Mouse (Mus musculus): Measurements from ENCODE around the gene Entpd1.
"Not testable (repeated sequence)": the region's sequence is repeated elsewhere in the genome, so short reads cannot be mapped to it uniquely, and the experiment has no call there.

Entpd1 gene

DNA sequence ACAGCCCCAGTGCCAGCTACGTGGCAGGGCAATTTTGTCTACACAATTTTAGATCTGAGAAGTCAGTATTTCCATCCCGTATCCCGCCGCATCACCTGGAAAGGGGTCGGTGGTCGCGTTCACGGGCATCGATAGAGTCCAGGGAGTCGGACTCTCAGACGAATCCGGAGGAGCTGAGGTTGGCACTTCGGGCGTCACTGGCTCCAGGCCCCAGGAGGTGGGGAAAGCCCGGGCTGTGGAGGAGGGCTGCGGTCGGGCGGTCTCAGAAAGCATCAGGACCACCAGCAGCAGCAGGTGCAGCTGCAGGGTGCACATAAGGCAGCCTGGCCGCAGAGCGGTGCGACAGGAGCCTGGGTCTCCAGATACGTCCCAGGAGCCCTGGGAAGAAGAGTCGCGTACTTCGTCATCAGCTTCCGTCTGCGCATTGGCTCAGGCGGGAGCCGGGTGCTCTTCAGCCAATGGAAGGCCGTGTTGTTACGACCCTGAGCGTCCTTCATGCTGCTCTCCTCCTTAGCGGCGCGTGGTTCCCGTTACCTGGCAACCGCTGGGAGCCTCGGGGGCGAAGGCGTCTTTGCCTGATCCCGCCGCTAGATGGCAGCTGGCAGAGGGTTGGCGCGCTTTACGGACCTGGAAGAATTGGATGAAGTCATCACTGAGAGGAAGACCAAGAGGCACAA lies at the start of gene Entpd1, which contains the start of gene Tctn3:
Entpd1 (plus strand) TSS at position 537 of the 677 bp plus-strand sequence.
Tctn3 (minus strand) TSS at position 404 of the 677 bp plus-strand sequence.
- ATAC-seq (ENCODE audit: low TSS enrichment) = peak; percentile 100

GRCm38 (mm10) chr19:40563880-40564645 lies 48.1 kb upstream of the Entpd1 start:
- no peak for ATAC-seq (ENCODE audit: low TSS enrichment)

- ATAC-seq (ENCODE audit: low TSS enrichment) = no peak; the same call in 1 of the 2 replicates
Measured at GRCm38 (mm10) chr19:40567616-40568015, 44.5 kb upstream of the Entpd1 start.

GRCm38 (mm10) chr19:40570726-40571125 lies 41.4 kb upstream of the Entpd1 start:
- ATAC-seq (ENCODE audit: low TSS enrichment) = no peak

- ATAC-seq (ENCODE audit: low TSS enrichment) = no peak
Measured at GRCm38 (mm10) chr19:40575438-40575837, 36.7 kb upstream of the Entpd1 start.

- ATAC-seq (ENCODE audit: low TSS enrichment) = no peak
Measured at GRCm38 (mm10) chr19:40580902-40581301, 31.3 kb upstream of the Entpd1 start.

DNA sequence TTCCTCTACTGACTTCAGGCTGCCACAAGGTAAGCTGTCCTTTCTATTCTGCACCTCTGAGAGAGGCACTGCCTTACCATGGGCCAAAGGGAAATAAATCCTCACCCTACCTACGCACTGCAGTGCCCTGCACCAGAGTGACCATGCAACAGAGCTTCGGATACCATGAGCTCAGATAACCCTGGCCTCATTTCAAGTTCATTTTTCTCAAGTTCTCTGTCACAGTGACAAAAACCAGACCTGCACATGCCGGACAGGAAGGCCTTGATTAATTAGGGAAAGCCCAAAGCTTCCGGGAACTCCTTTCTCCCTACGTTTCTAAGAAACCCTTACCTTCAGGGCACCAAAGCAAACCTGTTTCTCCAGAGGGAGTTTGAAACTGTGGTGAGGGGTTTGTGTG lies 30.5 kb upstream of the Entpd1 start:
- no peak for ATAC-seq (ENCODE audit: low TSS enrichment)

DNA sequence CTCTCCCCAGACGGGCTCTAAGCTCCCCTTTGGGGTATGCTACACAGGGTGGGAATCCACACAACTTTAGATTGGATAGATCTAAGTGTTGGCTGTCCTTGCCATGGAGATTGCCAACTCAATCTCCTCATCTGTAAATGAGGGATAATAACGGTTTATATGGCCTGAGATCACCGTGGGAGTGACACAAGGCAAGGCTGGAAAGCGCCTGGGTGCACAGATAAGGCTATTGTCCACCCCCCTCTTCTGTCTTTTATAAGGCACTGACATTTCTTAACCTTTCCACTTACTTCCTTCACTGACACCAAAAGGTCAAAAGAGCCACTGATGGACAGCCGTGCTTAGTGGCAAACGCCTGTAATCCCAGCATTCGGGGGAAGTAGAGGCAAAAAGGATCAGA lies 25.3 kb upstream of the Entpd1 start:
- no peak for ATAC-seq (ENCODE audit: low TSS enrichment)

- peak; percentile 63 for ATAC-seq (ENCODE audit: low TSS enrichment)
Measured at GRCm38 (mm10) chr19:40587491-40588292, 24.5 kb upstream of the Entpd1 start.

DNA sequence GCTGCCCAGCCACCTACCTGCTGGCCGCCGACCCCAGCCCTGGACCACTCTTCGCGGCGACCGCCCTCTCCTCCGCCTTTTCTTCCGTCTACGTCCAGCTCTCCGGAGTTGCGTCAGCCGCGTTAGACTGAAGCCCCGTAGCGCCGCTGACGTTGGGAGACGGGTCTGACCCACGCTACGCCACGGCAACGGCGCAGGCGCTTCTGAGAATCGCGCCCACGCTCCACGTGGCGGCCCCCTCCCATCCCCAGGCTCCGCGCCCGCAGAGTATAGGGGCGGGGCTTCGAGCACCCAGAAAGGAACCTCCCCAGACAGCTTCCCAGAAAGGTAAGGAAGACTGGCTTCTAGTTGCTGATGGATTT lies 23.9 kb upstream of the Entpd1 start, which contains the start of gene Aldh18a1:
Aldh18a1 (minus strand) TSS at position 171 of the 362 bp plus-strand sequence.
- peak; percentile 91 for ATAC-seq (ENCODE audit: low TSS enrichment)

DNA sequence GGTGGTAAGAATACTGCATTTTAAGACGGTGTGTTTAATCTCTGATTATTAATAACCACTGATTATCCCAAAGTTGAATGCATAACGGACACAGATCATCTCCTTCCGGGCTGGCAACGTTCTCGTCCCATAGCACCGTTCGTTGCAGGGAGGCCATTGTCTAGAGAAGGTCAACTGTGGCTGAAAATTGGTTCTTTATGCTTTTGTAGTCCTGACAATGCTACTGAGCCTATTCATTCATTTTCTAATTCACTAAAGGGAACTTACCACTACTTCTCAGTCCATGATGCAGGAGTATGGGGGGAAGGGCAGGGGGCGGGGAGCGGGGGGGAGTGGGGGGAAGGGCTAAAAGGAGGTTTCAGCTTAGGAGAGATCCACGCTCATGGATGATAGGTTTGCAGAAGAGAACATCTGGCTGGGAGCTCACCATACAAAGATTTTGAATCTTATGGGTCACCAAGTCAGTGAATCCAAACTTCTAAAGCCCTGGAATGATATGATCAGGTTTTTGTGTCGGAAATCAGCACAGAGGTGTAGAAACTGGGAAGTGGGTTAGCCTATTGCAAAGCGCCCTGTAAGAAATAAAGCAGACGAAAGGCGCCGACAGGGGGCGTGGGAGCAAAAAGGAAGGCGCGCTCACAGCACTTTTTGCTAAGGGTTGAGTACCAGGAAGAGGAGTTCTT lies 23.2 kb upstream of the Entpd1 start:
- ATAC-seq (ENCODE audit: low TSS enrichment) = peak; percentile 71

DNA sequence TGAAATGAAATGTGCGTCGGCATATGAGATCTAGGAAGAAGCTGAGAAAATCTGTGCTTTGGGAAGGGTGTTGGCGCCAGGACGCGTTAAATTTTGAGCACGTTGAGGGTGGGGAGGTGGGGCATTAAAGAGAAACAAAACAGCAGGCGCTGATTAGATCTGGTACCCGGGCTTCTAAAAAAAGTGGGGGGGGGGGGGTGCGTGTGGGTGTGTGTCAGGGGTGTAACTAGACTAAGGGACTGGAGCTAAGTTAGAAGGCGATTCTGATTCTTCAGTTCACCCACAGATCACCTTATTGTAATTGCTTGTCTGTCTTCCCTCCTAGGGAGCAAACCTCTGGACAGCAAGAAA lies 22.7 kb upstream of the Entpd1 start:
- no peak for ATAC-seq (ENCODE audit: low TSS enrichment)

- ATAC-seq (ENCODE audit: low TSS enrichment) = no peak
Measured at GRCm38 (mm10) chr19:40595231-40595630, 16.9 kb upstream of the Entpd1 start.

DNA sequence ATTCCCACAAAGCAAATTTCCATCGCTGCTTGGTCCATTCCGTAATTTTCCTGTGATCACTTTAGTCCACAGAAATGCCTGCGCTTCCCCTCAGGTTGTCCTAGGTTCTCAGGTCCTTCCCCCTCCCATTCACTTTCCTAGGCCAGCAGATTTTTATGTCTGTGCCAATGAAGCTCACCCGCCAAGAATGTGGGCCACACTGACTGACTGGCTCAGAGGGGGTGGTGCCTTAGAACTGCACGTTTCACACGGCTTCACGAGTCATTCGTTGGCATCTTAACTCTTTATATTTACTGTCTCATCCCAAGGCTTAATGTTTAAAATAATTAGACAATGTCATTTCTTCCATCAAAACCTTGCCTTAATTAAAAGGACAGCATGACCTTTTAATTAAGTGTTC lies 16.3 kb upstream of the Entpd1 start:
- ATAC-seq (ENCODE audit: low TSS enrichment) = no peak

GRCm38 (mm10) chr19:40600846-40601245 lies 11.3 kb upstream of the Entpd1 start:
- not testable (repeated sequence) for ATAC-seq (ENCODE audit: low TSS enrichment)

DNA sequence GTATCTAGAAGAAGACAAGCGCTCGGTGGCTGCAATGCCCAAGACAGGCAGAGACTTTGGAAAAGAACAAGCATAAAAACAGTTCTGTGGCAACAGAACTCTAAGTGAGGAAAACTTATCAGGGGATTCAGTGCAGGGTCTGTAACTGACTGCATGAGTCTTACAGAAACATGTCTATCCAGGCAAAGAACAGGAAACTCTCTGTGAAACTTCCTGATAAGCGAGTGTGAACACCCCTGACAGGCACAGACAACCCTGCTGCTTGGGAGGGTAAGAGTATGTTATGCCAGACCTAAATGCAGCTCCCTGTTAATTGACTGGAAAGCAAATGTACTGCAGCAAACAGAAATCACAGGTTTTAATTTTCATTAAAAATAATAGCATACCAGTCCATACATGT lies 10.3 kb upstream of the Entpd1 start:
- ATAC-seq (ENCODE audit: low TSS enrichment) = no peak

DNA sequence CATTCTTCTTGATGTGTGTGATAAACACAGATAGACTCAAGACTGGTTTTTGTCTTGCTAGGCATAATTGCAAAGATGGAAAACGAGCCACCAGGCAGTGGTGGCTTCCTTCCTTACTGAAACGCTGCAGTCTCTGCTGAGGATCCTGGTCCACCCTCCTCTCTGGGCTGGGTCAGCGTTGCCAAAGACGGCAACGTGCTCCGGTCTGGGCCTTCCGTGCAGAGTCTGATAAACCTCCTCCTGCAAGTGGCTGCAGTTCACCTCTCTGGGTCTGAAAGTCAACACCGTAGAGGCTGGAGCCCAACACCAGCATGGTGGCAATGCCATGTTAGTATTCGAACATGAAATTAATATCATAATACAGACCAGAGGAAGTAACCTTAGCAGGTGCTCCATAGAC lies 7.0 kb upstream of the Entpd1 start:
- no peak for ATAC-seq (ENCODE audit: low TSS enrichment)

DNA sequence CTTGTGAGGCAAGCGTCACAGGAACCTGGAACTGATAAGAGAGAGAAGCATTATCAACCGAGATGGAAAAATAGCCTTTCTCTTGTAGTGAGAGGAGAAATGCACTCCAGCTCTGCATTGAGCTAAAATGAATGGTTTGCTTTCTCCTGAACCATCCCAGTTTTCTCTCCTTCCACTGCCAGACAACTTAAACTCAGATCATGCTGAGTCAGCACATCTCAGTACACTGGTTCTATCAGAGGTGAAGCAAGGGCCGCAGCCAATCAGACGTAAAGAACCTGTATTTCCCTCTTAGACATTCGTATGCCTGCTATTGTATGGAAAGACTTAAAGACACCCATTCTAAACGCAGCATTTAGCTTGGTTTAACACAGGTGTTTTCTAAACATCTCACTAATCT lies 4.5 kb upstream of the Entpd1 start:
- no peak for ATAC-seq (ENCODE audit: low TSS enrichment)

DNA sequence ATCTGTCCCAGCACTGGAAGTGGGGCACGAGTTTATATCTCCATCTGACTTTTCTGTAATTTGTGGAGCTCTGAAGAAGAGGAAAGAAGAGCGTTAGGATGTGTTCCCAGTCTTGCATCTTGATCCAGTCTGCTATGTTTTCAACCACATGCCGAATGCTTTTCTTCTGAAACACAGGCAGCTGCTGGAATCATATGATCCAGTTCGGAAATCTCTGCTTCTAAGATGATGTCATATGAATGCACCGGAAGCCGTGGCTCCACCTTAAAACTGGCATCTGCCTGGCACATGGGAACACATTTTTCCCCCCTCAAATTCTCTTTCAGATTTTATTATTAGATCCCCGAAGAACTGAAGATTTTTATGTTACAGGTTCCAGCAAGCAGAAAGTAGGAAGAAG lies 2.6 kb downstream of the Entpd1 start:
- no peak for ATAC-seq (ENCODE audit: low TSS enrichment)

GRCm38 (mm10) chr19:40616021-40616420 lies 3.9 kb downstream of the Entpd1 start:
- no peak for ATAC-seq (ENCODE audit: low TSS enrichment)

DNA sequence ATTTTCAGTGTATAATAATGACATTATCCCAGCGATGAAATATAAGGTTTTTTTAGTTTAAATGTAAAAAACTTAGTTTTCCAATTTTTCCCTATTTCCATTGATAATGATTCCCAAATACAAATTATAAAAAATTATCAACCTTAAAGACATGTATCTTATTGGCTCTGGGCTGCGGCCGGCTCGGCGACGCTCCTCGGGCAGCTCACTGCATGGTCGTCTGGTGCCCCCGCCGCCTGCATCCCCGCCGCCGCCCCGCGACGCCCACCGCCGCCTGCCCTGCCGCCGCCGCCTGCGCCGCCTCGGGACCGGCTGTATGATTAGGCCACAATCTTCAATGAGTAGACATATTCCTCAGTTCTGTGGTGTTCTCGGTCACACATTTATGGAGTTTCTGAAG lies 9.4 kb downstream of the Entpd1 start:
- not testable (repeated sequence) for ATAC-seq (ENCODE audit: low TSS enrichment)

- no peak for ATAC-seq (ENCODE audit: low TSS enrichment)
Measured at GRCm38 (mm10) chr19:40625935-40626334, 13.8 kb downstream of the Entpd1 start.
